Mouse (Mus musculus) hindbrain, embryonic 11.5 days (tissue): ENCODE results near the gene Glrp1. TPM values are rescaled to one million over a fixed set of nuclear protein-coding genes. Genes with fewer than 3 reads are reported as not detected.

ENCODE experiments used
- ATAC-seq: fragments of 200-750 bp; cut with Nextera tagmentation; 2 replicates; pipeline ENCODE4 v1.8.0; 2017; ENCODE audit warnings: mild to moderate bottlenecking, moderate TSS enrichment, moderate library complexity; ENCODE audit not compliant: low FRiP score
- DNase-seq: peaks from one replicate; pipeline ENCODE4 v3.0.0-alpha.2; 2015; ENCODE audit warnings: low spot score
- H3K27ac ChIP-seq: fragments of 300-500 bp; sonication (generic); 2 replicates; pipeline ENCODE4 v1.5.1; 2014; ENCODE audit warnings: mild to moderate bottlenecking, low read depth, low read length
- H3K27me3 ChIP-seq: fragments of 300-500 bp; sonication (generic); 2 replicates; pipeline ENCODE4 v1.6.1; 2014; ENCODE audit warnings: mild to moderate bottlenecking, low read length, moderate library complexity, mixed read lengths; ENCODE audit not compliant: control insufficient read depth, insufficient read depth
- H3K36me3 ChIP-seq: fragments of 300-500 bp; sonication (generic); 2 replicates; pipeline ENCODE4 v1.6.1; 2014; ENCODE audit warnings: mild to moderate bottlenecking, low read length, moderate library complexity, mixed read lengths; ENCODE audit not compliant: control insufficient read depth, insufficient read depth
- H3K4me1 ChIP-seq: fragments of 300-500 bp; sonication (generic); replicated peaks from 2 replicates; pipeline ENCODE4 v1.6.1; 2014; ENCODE audit warnings: low read length, mixed read lengths; ENCODE audit not compliant: control insufficient read depth, insufficient read depth
- H3K4me2 ChIP-seq: fragments of 300-500 bp; sonication (generic); replicated peaks from 2 replicates; pipeline ENCODE4 v1.6.1; 2014; ENCODE audit warnings: mild to moderate bottlenecking, low read depth, low read length
- H3K4me3 ChIP-seq: fragments of 300-500 bp; sonication (generic); 2 replicates; pipeline ENCODE4 v1.5.1; 2014; ENCODE audit warnings: low read depth, low read length
- H3K9ac ChIP-seq: fragments of 300-500 bp; sonication (generic); 2 replicates; pipeline ENCODE4 v1.6.1; 2014; ENCODE audit warnings: low read depth, low read length
- H3K9me3 ChIP-seq: fragments of 300-500 bp; sonication (generic); 2 replicates; pipeline ENCODE4 v1.6.1; 2016; ENCODE audit warnings: low read length; ENCODE audit not compliant: control insufficient read depth
- WGBS: fragments of 180-500 bp; shearing (Covaris S2); extraction: QIAGEN DNeasy Blood & Tissue Kit; methylation state at CpG from one replicate; pipeline ENCODE4 v1.1.7; 2014; 5-methylcytosine and 5-hydroxymethylcytosine counted together
- polyA plus RNA-seq: library from polyadenylated mRNA; unstranded; fragments of >200 nt; fragmentation: Nextera tagmentation; extraction: Ambion mirVana; gene quantifications from 2 replicates; pipeline ENCODE4 v1.2.1, GENCODE M21; 2014

The Glrp1 gene
- polyA plus RNA-seq, 1 experiment from 2014 or later, result not detected

GRCm38 (mm10) chr1:88539256-88539655, 29.4 kb upstream of the Glrp1 start:
- H3K27ac ChIP-seq, result no peak overlapping the region
- DNase-seq (no peak), ATAC-seq (no peak)
- H3K9me3 ChIP-seq, result no peaks in the 10 kb centered on the region
- H3K27me3 ChIP-seq, result no peaks in the 10 kb centered on the region
- no peak overlapping the region for H3K4me2 ChIP-seq
- no peak overlapping the region for H3K4me3 ChIP-seq
- H3K4me1 ChIP-seq, result no peaks in the 10 kb centered on the region
- H3K36me3 ChIP-seq, result no peaks in the 10 kb centered on the region
- 94% methylated on average over 7 of the region's 7 CpGs for WGBS
- H3K9ac ChIP-seq, result no peak overlapping the region

- WGBS, result 85% methylated on average over 1 of the region's 1 CpGs
- DNase-seq (no peak), ATAC-seq (no peak)
- Histone ChIP-seq H3K27me3 (no peaks in the 10 kb centered on the region), H3K4me1 (no peaks in the 10 kb centered on the region), H3K4me2 (no peak overlapping the region), H3K27ac (no peak overlapping the region), H3K9ac (no peak overlapping the region), H3K36me3 (no peaks in the 10 kb centered on the region), H3K9me3 (no peaks in the 10 kb centered on the region), H3K4me3 (no peak overlapping the region)
These were observed 26.4 kb upstream of the Glrp1 start for GRCm38 (mm10) chr1:88536308-88536707.

- no peak overlapping the region for H3K4me2 ChIP-seq
- no peaks in the 10 kb centered on the region for H3K9me3 ChIP-seq
- H3K36me3 ChIP-seq, result no peaks in the 10 kb centered on the region
- H3K4me1 ChIP-seq, result no peaks in the 10 kb centered on the region
- ATAC-seq, result no peak
- WGBS, result 79% methylated on average over 5 of the region's 5 CpGs
- no peak overlapping the region for H3K27ac ChIP-seq
- DNase-seq, result no peak
- no peak overlapping the region for H3K4me3 ChIP-seq
- no peak overlapping the region for H3K9ac ChIP-seq
- no peaks in the 10 kb centered on the region for H3K27me3 ChIP-seq
These were observed 24.2 kb upstream of the Glrp1 start for GRCm38 (mm10) chr1:88534091-88534490.

- 55% methylated on average over 6 of the region's 6 CpGs for WGBS
- ATAC-seq, result no peak
- no peak for DNase-seq
These were observed 16.3 kb upstream of the Glrp1 start for GRCm38 (mm10) chr1:88526161-88526560.

GRCm38 (mm10) chr1:88525622-88526021, 15.8 kb upstream of the Glrp1 start:
- no peaks in the 10 kb centered on the region for H3K36me3 ChIP-seq
- DNase-seq (no peak), ATAC-seq (no peak)
- H3K4me2 ChIP-seq, result no peak overlapping the region
- no peaks in the 10 kb centered on the region for H3K4me1 ChIP-seq
- H3K27ac ChIP-seq, result no peak overlapping the region
- WGBS, result 78% methylated on average over 3 of the region's 3 CpGs
- no peaks in the 10 kb centered on the region for H3K27me3 ChIP-seq
- no peaks in the 10 kb centered on the region for H3K9me3 ChIP-seq
- no peak overlapping the region for H3K4me3 ChIP-seq
- H3K9ac ChIP-seq, result no peak overlapping the region

More at GRCm38 (mm10) chr1:88526161-88526560, 16.3 kb upstream of the Glrp1 start:
- Histone ChIP-seq H3K4me2 (no peak overlapping the region), H3K4me1 (no peaks in the 10 kb centered on the region), H3K36me3 (no peaks in the 10 kb centered on the region), H3K27ac (no peak overlapping the region), H3K27me3 (no peaks in the 10 kb centered on the region), H3K9me3 (no peaks in the 10 kb centered on the region), H3K4me3 (no peak overlapping the region), H3K9ac (no peak overlapping the region)

GRCm38 (mm10) chr1:88521170-88521747, 11.4 kb upstream of the Glrp1 start:
- Histone ChIP-seq H3K9ac (no peak overlapping the region), H3K27me3 (no peaks in the 10 kb centered on the region; the same call in 1 of the 2 replicates), H3K4me1 (no peaks in the 10 kb centered on the region), H3K36me3 (no peaks in the 10 kb centered on the region), H3K4me2 (no peak overlapping the region), H3K9me3 (no peaks in the 10 kb centered on the region), H3K4me3 (no peak overlapping the region), H3K27ac (no peak overlapping the region)
- ATAC-seq, result no peak
- no peak for DNase-seq
- WGBS, result 90% methylated on average over 11 of the region's 11 CpGs

DNA sequence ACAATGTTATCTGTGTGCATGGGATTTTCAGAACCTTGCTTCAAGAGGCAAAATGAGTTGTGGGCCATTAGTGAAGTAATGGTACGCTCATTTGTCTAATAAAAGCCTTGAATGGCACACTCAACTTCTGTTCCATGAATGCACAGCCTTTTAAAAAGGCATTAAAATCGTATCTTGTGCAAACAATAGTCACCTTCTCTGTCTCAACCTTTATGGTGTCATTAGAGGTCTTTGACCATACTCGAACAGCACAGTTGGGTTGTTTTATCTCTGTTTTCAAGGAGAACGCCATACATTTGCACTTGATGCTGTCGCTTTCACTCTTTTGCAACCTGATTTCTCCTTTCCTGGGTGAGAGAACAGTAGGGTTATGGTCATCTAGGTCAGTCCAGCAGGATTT, 3.7 kb upstream of the Glrp1 start:
- Histone ChIP-seq H3K4me1 (no peaks in the 10 kb centered on the region), H3K4me3 (no peak overlapping the region), H3K4me2 (no peak overlapping the region), H3K9ac (no peak overlapping the region), H3K27me3 (no peaks in the 10 kb centered on the region; the same call in 1 of the 2 replicates), H3K36me3 (no peaks in the 10 kb centered on the region), H3K27ac (no peak overlapping the region), H3K9me3 (no peaks in the 10 kb centered on the region)
- DNase-seq (no peak), ATAC-seq (no peak)
- WGBS, result 74% methylated on average over 5 of the region's 5 CpGs

GRCm38 (mm10) chr1:88507886-88508285, 2.0 kb downstream of the Glrp1 start:
- Histone ChIP-seq H3K4me2 (no peak overlapping the region), H3K4me3 (no peak overlapping the region), H3K27me3 (no peaks in the 10 kb centered on the region), H3K9ac (no peak overlapping the region), H3K27ac (no peak overlapping the region), H3K4me1 (peaks cover 3% of the 10 kb centered on the region), H3K36me3 (no peaks in the 10 kb centered on the region), H3K9me3 (no peaks in the 10 kb centered on the region)
- no peak for DNase-seq
- no peak for ATAC-seq
- WGBS, result 90% methylated on average over 8 of the region's 8 CpGs

- H3K27me3 ChIP-seq, result no peaks in the 10 kb centered on the region
- no peaks in the 10 kb centered on the region for H3K9me3 ChIP-seq
- no peaks in the 10 kb centered on the region for H3K36me3 ChIP-seq
- no peak for DNase-seq
- no peak overlapping the region for H3K4me3 ChIP-seq
- ATAC-seq, result no peak
- peaks cover 3% of the 10 kb centered on the region for H3K4me1 ChIP-seq
- H3K9ac ChIP-seq, result no peak overlapping the region
- WGBS, result 83% methylated on average over 5 of the region's 5 CpGs
- H3K4me2 ChIP-seq, result no peak overlapping the region
- H3K27ac ChIP-seq, result no peak overlapping the region
These were observed 2.7 kb downstream of the Glrp1 start for GRCm38 (mm10) chr1:88507214-88507613.
